Mouse (Mus musculus): ENCODE results near the gene Zic1. TPM values are rescaled to one million over a fixed set of nuclear protein-coding genes. Genes with fewer than 3 reads are reported as not detected.
A peak's percentile ranks its signal among the peaks of the same experiment; 100 is the strongest.

Gene Zic1
- polyA plus RNA-seq, 1 experiment from 2014 or later, result 17.9 TPM

DNA sequence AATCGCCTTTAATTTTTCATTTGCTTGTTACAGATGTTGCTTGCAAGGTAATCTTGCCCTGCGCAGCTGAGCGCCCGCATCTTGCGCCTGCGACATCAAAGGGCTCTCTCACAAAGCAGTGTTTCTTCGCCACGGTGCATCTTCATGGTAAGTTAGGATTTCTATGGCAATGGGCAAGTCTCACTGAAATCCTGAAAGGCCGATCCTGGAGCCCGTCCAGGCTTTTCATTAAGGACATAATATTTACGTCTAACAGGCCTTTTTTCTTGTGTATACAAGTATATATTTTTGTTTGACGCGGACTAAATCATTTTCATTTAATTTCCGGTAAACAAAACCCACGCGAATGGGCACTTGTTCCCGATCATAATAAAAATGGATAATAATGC is 20.9 kb upstream of the Zic1 start:
- Histone ChIP-seq H3K27ac (ENCODE audit: low read depth, low read length) (peak overlapping the region; percentile 93), H3K4me1 (ENCODE audit: control insufficient read depth, insufficient read depth, low read length) (peaks cover 5% of the 10 kb centered on the region; the same call in 1 of the 2 replicates), H3K4me3 (ENCODE audit: low read depth, low read length) (peak overlapping the region; percentile 16; the same call in 1 of the 2 replicates), H3K9me3 (ENCODE audit: control insufficient read depth, low read length) (no peaks in the 10 kb centered on the region), H3K4me2 (ENCODE audit: low read depth) (peak overlapping the region; percentile 84), H3K27me3 (ENCODE audit: control insufficient read depth, insufficient read depth, low read length) (peaks cover 89% of the 10 kb centered on the region), H3K9ac (ENCODE audit: low read length) (peak overlapping the region; percentile 35; the same call in 1 of the 2 replicates), H3K36me3 (ENCODE audit: control insufficient read depth, insufficient read depth, low read length) (no peaks in the 10 kb centered on the region)
- WGBS, result under 1% methylated on average over 17 of the region's 17 CpGs
- ATAC-seq (ENCODE audit: insufficient read depth, low FRiP score, low TSS enrichment) (peak; percentile 26), DNase-seq (ENCODE audit: low spot score) (peak; percentile 80)

DNA sequence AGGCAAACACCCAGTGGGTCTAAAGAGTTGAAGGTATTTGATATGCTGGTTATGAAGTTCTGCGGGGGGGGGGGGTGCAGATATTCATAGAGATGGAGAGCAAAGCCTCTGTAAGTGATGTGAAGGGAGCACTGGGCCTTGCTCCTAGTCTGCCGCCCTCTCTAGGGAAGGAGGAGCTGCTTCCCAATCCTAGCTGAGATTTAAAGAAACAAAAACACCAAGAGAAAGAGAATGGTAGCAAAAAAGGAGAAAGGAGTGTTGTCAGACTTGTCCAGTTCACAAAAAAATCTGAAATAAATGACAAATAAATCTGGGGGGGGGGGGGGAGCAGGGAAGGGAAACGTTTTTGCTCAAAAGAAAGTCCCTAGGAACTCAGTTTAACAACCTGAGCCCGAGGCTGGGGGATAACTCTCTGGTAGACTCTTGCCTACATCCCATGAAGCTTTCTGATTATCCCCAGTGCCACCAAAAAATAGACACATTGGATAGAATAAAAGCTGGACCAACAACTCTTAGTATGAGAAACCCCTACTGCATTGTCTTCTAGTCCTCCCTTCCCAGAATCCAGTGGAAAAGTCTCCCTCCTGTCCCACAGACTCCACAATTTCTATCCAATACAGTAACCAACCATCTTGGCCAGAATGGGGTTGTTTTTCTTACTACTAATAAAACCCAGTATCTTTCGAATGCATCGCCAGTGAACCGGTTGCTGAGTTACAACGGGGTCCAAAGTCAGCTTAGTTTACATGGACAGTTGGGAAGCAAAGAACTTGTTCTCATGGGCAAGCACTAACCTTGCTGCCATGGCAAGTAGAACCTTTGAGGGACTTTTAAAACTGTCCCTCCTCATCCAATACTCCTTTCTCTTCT is 20.2 kb upstream of the Zic1 start:
- peak overlapping the region; percentile 84 for H3K4me2 ChIP-seq (ENCODE audit: low read depth)
- no peaks in the 10 kb centered on the region for H3K9me3 ChIP-seq (ENCODE audit: control insufficient read depth, low read length)
- H3K36me3 ChIP-seq (ENCODE audit: control insufficient read depth, insufficient read depth, low read length), result no peaks in the 10 kb centered on the region
- DNase-seq (ENCODE audit: low spot score) (peak; percentile 38), ATAC-seq (ENCODE audit: insufficient read depth, low FRiP score, low TSS enrichment) (no peak)
- H3K4me1 ChIP-seq (ENCODE audit: control insufficient read depth, insufficient read depth, low read length), result peaks cover 5% of the 10 kb centered on the region; the same call in 1 of the 2 replicates
- H3K27ac ChIP-seq (ENCODE audit: low read depth, low read length), result peak overlapping the region; percentile 93
- under 1% methylated on average over 7 of the region's 8 CpGs for WGBS
- 0 out of 2 replicates have a peak overlapping the region, but pooled peaks have one; percentile 14 for H3K9ac ChIP-seq (ENCODE audit: low read length)
- H3K27me3 ChIP-seq (ENCODE audit: control insufficient read depth, insufficient read depth, low read length), result peaks cover 86% of the 10 kb centered on the region
- no peak overlapping the region for H3K4me3 ChIP-seq (ENCODE audit: low read depth, low read length)

DNA sequence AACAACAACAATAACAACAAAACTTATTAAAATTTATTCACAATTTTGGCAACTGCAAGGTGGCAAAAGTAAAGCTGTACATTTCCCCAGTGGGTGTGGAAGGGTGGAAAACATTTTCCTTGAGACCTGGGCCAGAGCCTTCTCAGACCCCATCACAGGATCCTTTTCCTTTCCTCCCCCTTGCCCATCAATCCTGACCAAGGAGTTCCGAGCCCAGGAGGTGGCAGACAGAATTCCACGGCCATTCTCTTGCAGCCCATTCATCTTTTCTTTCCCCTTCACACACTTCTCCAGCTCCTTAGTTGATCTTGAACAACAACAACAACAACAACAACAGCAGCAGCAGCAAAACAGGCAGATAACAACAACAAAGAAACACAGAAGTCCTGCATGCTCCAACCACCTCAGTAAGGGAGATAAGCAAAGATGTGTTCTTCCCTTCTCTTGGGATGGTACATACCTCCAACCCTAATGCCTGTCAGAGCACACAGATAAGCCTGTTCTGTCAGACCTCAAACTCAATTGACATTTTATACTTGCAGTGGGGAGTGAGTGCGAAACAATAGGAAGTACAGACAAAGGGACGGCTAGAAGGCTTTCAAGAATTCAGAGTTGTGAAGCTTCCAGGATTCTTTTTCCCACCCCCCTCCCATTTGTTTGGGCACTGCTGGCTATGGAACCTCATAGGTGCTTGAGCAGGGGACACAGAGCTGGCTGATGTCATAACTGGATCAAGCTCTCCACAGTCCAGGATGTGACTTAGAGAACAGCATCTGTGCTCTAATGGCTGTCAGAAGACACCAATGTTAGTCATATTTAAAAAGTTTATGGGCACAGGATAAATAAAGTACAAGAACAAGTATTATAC is 19.3 kb upstream of the Zic1 start:
- Histone ChIP-seq H3K27ac (ENCODE audit: low read depth, low read length) (peak overlapping the region; percentile 93), H3K4me2 (ENCODE audit: low read depth) (peak overlapping the region; percentile 84), H3K27me3 (ENCODE audit: control insufficient read depth, insufficient read depth, low read length) (peaks cover 85% of the 10 kb centered on the region), H3K9ac (ENCODE audit: low read length) (peak overlapping the region; percentile 95; the same call in 1 of the 2 replicates), H3K36me3 (ENCODE audit: control insufficient read depth, insufficient read depth, low read length) (no peaks in the 10 kb centered on the region), H3K9me3 (ENCODE audit: control insufficient read depth, low read length) (no peaks in the 10 kb centered on the region), H3K4me1 (ENCODE audit: control insufficient read depth, insufficient read depth, low read length) (peaks cover 5% of the 10 kb centered on the region; the same call in 1 of the 2 replicates), H3K4me3 (ENCODE audit: low read depth, low read length) (0 out of 2 replicates have a peak overlapping the region, but pooled peaks have one; percentile 15)
- DNase-seq (ENCODE audit: low spot score), result peak; percentile 49
- WGBS, result 9% methylated on average over 4 of the region's 4 CpGs
- ATAC-seq (ENCODE audit: insufficient read depth, low FRiP score, low TSS enrichment), result no peak

DNA sequence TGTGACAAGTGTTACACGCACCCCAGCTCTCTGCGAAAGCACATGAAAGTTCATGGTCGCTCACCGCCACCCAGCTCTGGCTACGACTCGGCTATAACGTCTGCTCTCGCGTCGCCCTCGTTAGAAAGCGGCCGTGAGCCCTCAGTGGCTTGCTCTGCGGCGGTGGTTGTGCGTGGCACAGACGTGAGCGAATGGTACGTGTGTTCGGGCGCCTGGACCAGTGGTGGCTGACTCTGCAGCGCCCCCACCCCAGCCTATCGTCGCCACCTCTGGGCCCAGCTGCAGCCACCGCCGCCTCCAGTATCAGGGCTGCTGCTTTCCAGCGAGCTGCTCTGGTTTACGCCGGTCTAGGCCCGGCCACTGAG is 18.5 kb upstream of the Zic1 start:
- ATAC-seq (ENCODE audit: insufficient read depth, low FRiP score, low TSS enrichment) (peak; percentile 49), DNase-seq (ENCODE audit: low spot score) (peak; percentile 81)
- peaks cover 85% of the 10 kb centered on the region for H3K27me3 ChIP-seq (ENCODE audit: control insufficient read depth, insufficient read depth, low read length)
- peaks cover 5% of the 10 kb centered on the region; the same call in 1 of the 2 replicates for H3K4me1 ChIP-seq (ENCODE audit: control insufficient read depth, insufficient read depth, low read length)
- peak overlapping the region; percentile 93 for H3K27ac ChIP-seq (ENCODE audit: low read depth, low read length)
- peak overlapping the region; percentile 55 for H3K4me3 ChIP-seq (ENCODE audit: low read depth, low read length)
- no peaks in the 10 kb centered on the region for H3K9me3 ChIP-seq (ENCODE audit: control insufficient read depth, low read length)
- under 1% methylated on average over 30 of the region's 30 CpGs for WGBS
- no peaks in the 10 kb centered on the region for H3K36me3 ChIP-seq (ENCODE audit: control insufficient read depth, insufficient read depth, low read length)
- H3K4me2 ChIP-seq (ENCODE audit: low read depth), result peak overlapping the region; percentile 84
- H3K9ac ChIP-seq (ENCODE audit: low read length), result peak overlapping the region; percentile 95

DNA sequence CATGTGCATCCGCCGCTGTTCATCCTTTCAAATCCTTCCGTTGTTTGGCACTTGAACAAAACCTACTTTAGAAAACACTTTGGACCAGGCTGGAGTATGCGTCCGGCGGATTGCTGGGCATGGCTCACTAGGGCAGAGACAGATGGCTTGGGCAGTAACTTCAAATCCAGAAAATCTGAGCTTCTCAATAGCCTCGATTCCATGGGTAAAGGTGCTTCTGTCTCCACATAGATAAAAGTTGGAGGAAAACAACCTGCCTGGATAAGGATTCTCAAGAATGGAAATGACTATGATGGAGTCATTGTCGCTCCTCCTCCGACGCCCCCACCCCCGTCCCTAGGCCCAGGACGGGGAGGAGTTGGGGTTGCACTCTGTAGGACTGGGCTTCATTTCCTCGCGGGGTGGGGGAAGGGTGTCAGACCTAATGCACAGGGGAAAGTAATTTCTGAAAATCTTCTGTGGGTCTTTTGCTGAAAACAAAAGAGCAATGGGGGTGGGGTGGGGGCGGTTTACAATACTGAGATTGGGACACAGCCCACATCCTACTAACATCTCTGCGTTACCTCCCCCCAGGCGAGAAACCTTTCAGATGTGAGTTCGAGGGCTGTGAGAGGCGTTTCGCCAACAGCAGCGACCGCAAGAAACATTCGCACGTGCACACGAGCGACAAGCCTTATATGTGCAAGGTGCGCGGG is 18.0 kb upstream of the Zic1 start:
- H3K9me3 ChIP-seq (ENCODE audit: control insufficient read depth, low read length), result no peaks in the 10 kb centered on the region
- H3K9ac ChIP-seq (ENCODE audit: low read length), result peak overlapping the region; percentile 95
- no peaks in the 10 kb centered on the region for H3K36me3 ChIP-seq (ENCODE audit: control insufficient read depth, insufficient read depth, low read length)
- peak overlapping the region; percentile 93 for H3K27ac ChIP-seq (ENCODE audit: low read depth, low read length)
- peak overlapping the region; percentile 55 for H3K4me3 ChIP-seq (ENCODE audit: low read depth, low read length)
- under 1% methylated on average over 28 of the region's 28 CpGs for WGBS
- peak overlapping the region; percentile 84 for H3K4me2 ChIP-seq (ENCODE audit: low read depth)
- ATAC-seq (ENCODE audit: insufficient read depth, low FRiP score, low TSS enrichment), result peak; percentile 30
- DNase-seq (ENCODE audit: low spot score), result peak; percentile 72
- peaks cover 87% of the 10 kb centered on the region for H3K27me3 ChIP-seq (ENCODE audit: control insufficient read depth, insufficient read depth, low read length)
- H3K4me1 ChIP-seq (ENCODE audit: control insufficient read depth, insufficient read depth, low read length), result peaks cover 8% of the 10 kb centered on the region; the same call in 1 of the 2 replicates

DNA sequence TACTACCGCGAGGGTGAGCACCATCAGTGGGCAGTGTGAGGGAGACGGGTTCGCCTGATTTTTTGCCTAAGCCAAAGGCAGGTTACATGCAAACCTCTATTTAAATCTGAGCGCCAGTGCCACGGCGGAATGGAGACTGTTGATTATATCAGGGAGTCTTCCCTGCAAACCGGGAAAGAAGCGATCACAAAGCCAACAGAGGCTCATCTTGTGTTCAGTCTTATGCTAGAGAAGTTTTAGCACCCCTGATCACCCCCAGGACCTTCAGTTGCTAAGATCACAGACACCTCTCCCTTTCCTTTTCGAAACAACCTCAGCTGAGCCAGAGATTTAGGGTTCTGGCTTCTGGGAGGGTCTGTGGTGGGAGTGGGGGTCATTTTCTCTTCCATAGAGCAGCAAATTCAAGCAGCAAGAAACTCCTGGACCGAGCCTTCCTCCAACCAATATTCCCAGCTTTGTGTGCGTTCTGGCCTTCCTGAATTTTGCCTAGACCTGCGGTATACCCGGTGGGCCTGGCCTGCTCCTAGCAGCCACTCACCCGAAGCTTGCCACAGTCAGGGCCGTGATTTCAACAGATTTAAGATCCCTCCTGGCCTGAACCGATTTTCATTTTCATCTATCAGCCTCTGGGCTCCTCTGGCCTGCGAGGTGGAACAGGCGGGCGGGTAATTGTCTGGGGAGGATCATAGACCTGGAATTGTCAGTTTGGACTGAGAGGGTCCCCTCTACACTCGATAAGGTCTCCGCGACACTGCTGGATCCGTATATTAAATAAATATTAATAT is 17.1 kb upstream of the Zic1 start:
- ATAC-seq (ENCODE audit: insufficient read depth, low FRiP score, low TSS enrichment), result no peak

DNA sequence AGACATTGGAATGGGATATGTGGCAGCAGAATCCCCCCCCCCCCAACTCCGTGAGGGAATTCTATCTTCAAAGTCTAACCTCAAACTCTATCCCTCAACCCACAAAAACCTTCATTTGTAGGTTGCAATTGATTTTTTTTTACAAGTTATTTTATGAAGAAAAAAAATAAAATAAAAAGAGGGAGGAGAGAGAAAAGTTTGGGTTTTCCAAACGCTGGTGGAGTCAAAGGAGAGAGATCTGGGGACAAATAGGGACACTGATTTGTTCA is 16.4 kb upstream of the Zic1 start:
- DNase-seq (ENCODE audit: low spot score), result no peak
- Histone ChIP-seq H3K9ac (ENCODE audit: low read length) (peak overlapping the region; percentile 95), H3K4me2 (ENCODE audit: low read depth) (peak overlapping the region; percentile 84), H3K27me3 (ENCODE audit: control insufficient read depth, insufficient read depth, low read length) (peaks cover 86% of the 10 kb centered on the region), H3K4me3 (ENCODE audit: low read depth, low read length) (peak overlapping the region; percentile 55), H3K9me3 (ENCODE audit: control insufficient read depth, low read length) (no peaks in the 10 kb centered on the region), H3K27ac (ENCODE audit: low read depth, low read length) (peak overlapping the region; percentile 93), H3K4me1 (ENCODE audit: control insufficient read depth, insufficient read depth, low read length) (peaks cover 8% of the 10 kb centered on the region; the same call in 1 of the 2 replicates), H3K36me3 (ENCODE audit: control insufficient read depth, insufficient read depth, low read length) (no peaks in the 10 kb centered on the region)
- ATAC-seq (ENCODE audit: insufficient read depth, low FRiP score, low TSS enrichment), result no peak
- whole genome bisulfite sequencing, result 0% methylated on average over 2 of the region's 2 CpGs

More for the DNA sequence above, 17.1 kb upstream of the Zic1 start:
- Histone ChIP-seq H3K4me3 (ENCODE audit: low read depth, low read length) (peak overlapping the region; percentile 55), H3K4me2 (ENCODE audit: low read depth) (peak overlapping the region; percentile 84), H3K27ac (ENCODE audit: low read depth, low read length) (peak overlapping the region; percentile 93), H3K9me3 (ENCODE audit: control insufficient read depth, low read length) (no peaks in the 10 kb centered on the region), H3K4me1 (ENCODE audit: control insufficient read depth, insufficient read depth, low read length) (peaks cover 8% of the 10 kb centered on the region; the same call in 1 of the 2 replicates), H3K36me3 (ENCODE audit: control insufficient read depth, insufficient read depth, low read length) (no peaks in the 10 kb centered on the region), H3K9ac (ENCODE audit: low read length) (peak overlapping the region; percentile 95), H3K27me3 (ENCODE audit: control insufficient read depth, insufficient read depth, low read length) (peaks cover 88% of the 10 kb centered on the region)
- DNase-seq (ENCODE audit: low spot score), result peak; percentile 65
- 2% methylated on average over 24 of the region's 24 CpGs for WGBS
